Mouse (Mus musculus) adrenal gland, postnatal 25 days (tissue): ENCODE results near the gene Lingo2. TPM values are rescaled to one million over a fixed set of nuclear protein-coding genes. Genes with fewer than 3 reads are reported as not detected.

Experiments used
- DNase-seq: peaks from one replicate; pipeline ENCODE4 v3.0.0; 2021; ENCODE audit warnings: mixed read lengths
- total RNA-seq: library from RNA; stranded (reverse); gene quantifications from 2 replicates; pipeline ENCODE4 v1.2.3, GENCODE M21; 2021

Gene Lingo2
- total RNA-seq, 1 experiment from 2014 or later, result 0.12 TPM

- DNase-seq, result no peak
Observed at GRCm38 (mm10) chr4:36540664-36541360, 410.7 kb downstream of the Lingo2 start.

GRCm38 (mm10) chr4:36533895-36534294 is 417.7 kb downstream of the Lingo2 start:
- no peak for DNase-seq

GRCm38 (mm10) chr4:36490255-36490654 is 461.3 kb downstream of the Lingo2 start:
- no peak for DNase-seq

- no peak for DNase-seq
Observed at GRCm38 (mm10) chr4:36435211-36435610, 516.3 kb downstream of the Lingo2 start.

GRCm38 (mm10) chr4:36426192-36426591 is 525.4 kb downstream of the Lingo2 start:
- no peak for DNase-seq

- no peak for DNase-seq
Observed at GRCm38 (mm10) chr4:36407350-36407749, 544.2 kb downstream of the Lingo2 start.

- DNase-seq, result no peak
Observed at GRCm38 (mm10) chr4:36368925-36369324, 582.6 kb downstream of the Lingo2 start.

GRCm38 (mm10) chr4:36354401-36354800 is 597.1 kb downstream of the Lingo2 start:
- no peak for DNase-seq

- no peak for DNase-seq
Observed at GRCm38 (mm10) chr4:36331741-36332140, 619.8 kb downstream of the Lingo2 start.

- no peak for DNase-seq
Observed at GRCm38 (mm10) chr4:36325603-36326002, 625.9 kb downstream of the Lingo2 start.

GRCm38 (mm10) chr4:36313067-36313466 is 638.5 kb downstream of the Lingo2 start:
- DNase-seq, result no peak

GRCm38 (mm10) chr4:36311431-36311830 is 640.1 kb downstream of the Lingo2 start:
- DNase-seq, result no peak

GRCm38 (mm10) chr4:36305228-36305627 is 646.3 kb downstream of the Lingo2 start:
- DNase-seq, result no peak

GRCm38 (mm10) chr4:36289701-36290053 is 661.9 kb downstream of the Lingo2 start:
- no peak for DNase-seq

- peak; percentile 52 for DNase-seq
Observed at GRCm38 (mm10) chr4:36288813-36289700, 662.5 kb downstream of the Lingo2 start.

- DNase-seq, result no peak
Observed at GRCm38 (mm10) chr4:36262436-36263169, 688.9 kb downstream of the Lingo2 start.

- peak; percentile 45 for DNase-seq
Observed at GRCm38 (mm10) chr4:36186231-36186922, 765.2 kb downstream of the Lingo2 start.

GRCm38 (mm10) chr4:36183643-36184042 is 767.9 kb downstream of the Lingo2 start:
- DNase-seq, result no peak

GRCm38 (mm10) chr4:36170099-36170498 is 781.4 kb downstream of the Lingo2 start:
- no peak for DNase-seq

- DNase-seq, result no peak
Observed at GRCm38 (mm10) chr4:36131341-36131740, 820.2 kb downstream of the Lingo2 start.

GRCm38 (mm10) chr4:36095482-36095881 is 856.1 kb downstream of the Lingo2 start:
- no peak for DNase-seq
